Comparison of ENCODE assay signal across 19 mouse cellular contexts in the genomic region with DNA sequence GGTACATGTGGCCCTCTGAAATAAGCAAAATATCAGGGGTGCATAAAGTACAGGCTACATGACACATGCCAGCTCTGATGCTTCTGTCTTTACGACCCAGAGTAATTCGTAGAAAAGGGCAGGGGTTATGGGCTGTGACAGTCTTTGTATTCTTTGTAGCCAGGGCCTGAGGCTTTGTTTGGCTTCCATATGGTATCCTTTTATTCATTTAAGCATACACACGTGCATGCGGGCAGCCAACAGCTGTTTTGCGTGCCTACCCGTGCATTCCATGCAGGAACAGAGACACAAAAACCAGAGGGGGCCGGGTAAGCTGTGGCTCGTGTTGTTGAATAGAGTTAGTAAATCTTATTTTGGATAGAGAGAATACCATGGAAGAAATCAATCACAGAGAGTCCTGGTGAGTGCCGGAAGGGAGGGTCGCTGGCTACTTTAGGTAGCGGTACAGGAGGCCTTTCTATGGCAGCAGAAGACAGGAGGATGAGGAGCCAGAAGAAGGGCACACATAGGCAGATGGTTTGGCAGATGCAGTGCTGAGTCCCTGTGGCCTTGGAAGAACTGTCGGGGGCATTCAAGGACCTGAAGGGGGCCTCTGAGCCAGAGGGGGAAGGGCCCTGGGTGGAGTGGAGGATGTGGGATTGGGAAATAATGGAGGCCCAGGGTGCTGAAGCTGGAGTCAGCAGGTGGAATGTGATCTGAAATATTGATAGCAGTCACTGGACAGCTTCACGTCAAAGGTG. TPM values are rescaled to one million over a fixed set of nuclear protein-coding genes. Genes with fewer than 3 reads are reported as not detected.
DNase-seq lines count a peak whose midpoint lies in the region; ATAC-seq and TF ChIP-seq lines count a peak whose summit lies in the region.
"Had no signal": no experiment of that assay in that cellular context is flagged by ENCODE, and none has a peak within 500 bp of the region (broad histone marks: within the 10 kb centered on the region; RNA-seq: fewer than 3 reads in every experiment).

No protein-coding gene starts in this region.

- peaks cover 42% of the 10 kb centered on the region for H3K4me1 ChIP-seq in midbrain, embryonic 10.5 days
- H3K4me1 ChIP-seq in midbrain, postnatal 0 days (ENCODE audit: insufficient read depth, low read length) = no peaks in the 10 kb centered on the region; the same call in 1 of the 2 replicates
- H3K4me1 ChIP-seq in embryonic facial prominence, embryonic 14.5 days (ENCODE audit: control insufficient read depth, insufficient read depth, low read length) = no peaks in the 10 kb centered on the region
- peaks cover 22% of the 10 kb centered on the region for H3K4me1 ChIP-seq in hindbrain, embryonic 15.5 days (replicated peaks)
- H3K4me1 ChIP-seq in neural tube, embryonic 13.5 days (replicated peaks) = peaks cover 51% of the 10 kb centered on the region

- no peaks in the 10 kb centered on the region for H3K27me3 ChIP-seq in midbrain, embryonic 10.5 days (ENCODE audit: low read depth, poor library complexity, severe bottlenecking)
- no peaks in the 10 kb centered on the region for H3K27me3 ChIP-seq in midbrain, postnatal 0 days (ENCODE audit: insufficient read depth, low read length)
- H3K27me3 ChIP-seq in embryonic facial prominence, embryonic 14.5 days (replicated peaks; ENCODE audit: control insufficient read depth, insufficient read depth, low read length) = no peaks in the 10 kb centered on the region
- H3K27me3 ChIP-seq in hindbrain, embryonic 15.5 days = no peaks in the 10 kb centered on the region
- H3K27me3 ChIP-seq in neural tube, embryonic 13.5 days = peaks cover 8% of the 10 kb centered on the region; the same call in 1 of the 2 replicates

- H3K4me3 ChIP-seq in midbrain, embryonic 10.5 days = no peak overlapping the region
- no peak overlapping the region for H3K4me3 ChIP-seq in midbrain, postnatal 0 days (ENCODE audit: low read depth, low read length)
- no peak overlapping the region for H3K4me3 ChIP-seq in embryonic facial prominence, embryonic 14.5 days (ENCODE audit: low read depth, low read length)
- H3K4me3 ChIP-seq in hindbrain, embryonic 15.5 days = no peak overlapping the region
- no peak overlapping the region for H3K4me3 ChIP-seq in neural tube, embryonic 13.5 days
- H3K4me3 ChIP-seq: heart, embryonic 10.5 days; left cerebral cortex, adult 2 months had no signal

- intact Hi-C loops in left cerebral cortex, postnatal 4 days (cut with DNase I) = no loop called here

- no peak for TF ChIP-seq CTCF in midbrain, postnatal 0 days (IDR thresholded peaks at IDR 0.05)

- no peak for ATAC-seq in midbrain, postnatal 0 days (ENCODE audit: low FRiP score)
- no peak; the same call in 1 of the 2 replicates for ATAC-seq in embryonic facial prominence, embryonic 14.5 days (ENCODE audit: low read depth)
- no peak for ATAC-seq in hindbrain, embryonic 15.5 days (ENCODE audit: low FRiP score, low read depth)
- ATAC-seq in neural tube, embryonic 13.5 days (ENCODE audit: low read depth) = peak; percentile 54
- no peak for ATAC-seq in CD4-positive, CD25-positive, alpha-beta regulatory T cell, adult 4 months
- ATAC-seq: inflammation-experienced regulatory T-cells, adult 6 months had no signal

- no peaks in the 10 kb centered on the region for H3K36me3 ChIP-seq in midbrain, embryonic 10.5 days
- H3K36me3 ChIP-seq in midbrain, postnatal 0 days (ENCODE audit: insufficient read depth, low read length) = peaks cover 15% of the 10 kb centered on the region; the same call in 1 of the 2 replicates
- no peaks in the 10 kb centered on the region for H3K36me3 ChIP-seq in embryonic facial prominence, embryonic 14.5 days (ENCODE audit: control insufficient read depth, insufficient read depth, low read length)
- H3K36me3 ChIP-seq in hindbrain, embryonic 15.5 days = 0 out of 2 replicates have a peak, but pooled peaks cover 2% of the 10 kb centered on the region
- peaks cover 11% of the 10 kb centered on the region; the same call in 1 of the 2 replicates for H3K36me3 ChIP-seq in neural tube, embryonic 13.5 days

- H3K9me3 ChIP-seq in midbrain, embryonic 10.5 days (replicated peaks) = no peaks in the 10 kb centered on the region
- H3K9me3 ChIP-seq in midbrain, postnatal 0 days (ENCODE audit: low read length) = no peaks in the 10 kb centered on the region
- no peaks in the 10 kb centered on the region for H3K9me3 ChIP-seq in embryonic facial prominence, embryonic 14.5 days (ENCODE audit: control insufficient read depth, low read length)
- H3K9me3 ChIP-seq in hindbrain, embryonic 15.5 days = no peaks in the 10 kb centered on the region
- H3K9me3 ChIP-seq in neural tube, embryonic 13.5 days = no peaks in the 10 kb centered on the region
- H3K9me3 ChIP-seq: heart, embryonic 10.5 days had no signal

- no peak overlapping the region for H3K9ac ChIP-seq in midbrain, postnatal 0 days (replicated peaks; ENCODE audit: low read length, poor library complexity, severe bottlenecking)
- no peak overlapping the region for H3K9ac ChIP-seq in embryonic facial prominence, embryonic 14.5 days (ENCODE audit: low read depth, low read length)
- H3K9ac ChIP-seq in hindbrain, embryonic 15.5 days = no peak overlapping the region
- peak overlapping the region; percentile 35; the same call in 1 of the 2 replicates for H3K9ac ChIP-seq in neural tube, embryonic 13.5 days

- H3K27ac ChIP-seq in midbrain, embryonic 10.5 days (replicated peaks) = peak overlapping the region; percentile 70
- no peak overlapping the region for H3K27ac ChIP-seq in midbrain, postnatal 0 days (ENCODE audit: low read depth, low read length)
- no peak overlapping the region for H3K27ac ChIP-seq in embryonic facial prominence, embryonic 14.5 days (replicated peaks; ENCODE audit: low read depth, low read length)
- H3K27ac ChIP-seq in hindbrain, embryonic 15.5 days (replicated peaks) = peak overlapping the region; percentile 21; the same call in 1 of the 2 replicates
- peak overlapping the region; percentile 71 for H3K27ac ChIP-seq in neural tube, embryonic 13.5 days (replicated peaks)
- H3K27ac ChIP-seq: left cerebral cortex, adult 2 months; stomach, postnatal 0 days had no signal

- no peak for DNase-seq in midbrain, embryonic 10.5 days (ENCODE audit: low spot score)
- no peak for DNase-seq in midbrain, postnatal 0 days (ENCODE audit: low spot score)
- peak; percentile 64 for DNase-seq in embryonic facial prominence, embryonic 14.5 days (ENCODE audit: low spot score)
- DNase-seq in gastrocnemius, postnatal 10 days = no peak
- no peak for DNase-seq in left cerebral cortex, postnatal 4 days
- DNase-seq: cerebellum, adult 9-10 months; heart, postnatal 10 days; kidney, adult 8-10 months; kidney, postnatal 25 days; lung, postnatal 36 days; thymus, postnatal 25 days had no signal

- 67% methylated on average over 13 of the region's 13 CpGs for WGBS in midbrain, embryonic 10.5 days
- 25% methylated on average over 13 of the region's 13 CpGs for WGBS in midbrain, postnatal 0 days
- WGBS in embryonic facial prominence, embryonic 14.5 days = 50% methylated on average over 13 of the region's 13 CpGs
- 18% methylated on average over 13 of the region's 13 CpGs for WGBS in hindbrain, embryonic 15.5 days
- WGBS in neural tube, embryonic 13.5 days = 19% methylated on average over 13 of the region's 13 CpGs

- no peak overlapping the region for H3K4me2 ChIP-seq in midbrain, postnatal 0 days (ENCODE audit: low read depth, low read length, poor library complexity, severe bottlenecking)
- no peak overlapping the region for H3K4me2 ChIP-seq in embryonic facial prominence, embryonic 14.5 days (ENCODE audit: low read depth, low read length)
- H3K4me2 ChIP-seq in hindbrain, embryonic 15.5 days = no peak overlapping the region
- no peak overlapping the region for H3K4me2 ChIP-seq in neural tube, embryonic 13.5 days

RNA-seq across cellular contexts. Expression of gene Hcn4, which starts 26.5 kb away (rescaled TPM):
- polyA plus RNA-seq in midbrain, embryonic 10.5 days (2016; fragmentation: Nextera tagmentation; extraction: Ambion mirVana) = 0.42 and 0.65 TPM in 2 replicates
- total RNA-seq in midbrain, postnatal 0 days (2014; rRNA removed) = 34.6 and 42.3 TPM in 2 replicates
- 3.8 and 4.1 TPM in 2 replicates for polyA plus RNA-seq in midbrain, postnatal 0 days (2015; fragmentation: Nextera tagmentation; extraction: Ambion mirVana)
- 0.26 and 0.42 TPM in 2 replicates for polyA plus RNA-seq in embryonic facial prominence, embryonic 14.5 days (2014; fragmentation: Nextera tagmentation; extraction: Ambion mirVana)
- 3.8 and 4.3 TPM in 2 replicates for polyA plus RNA-seq in hindbrain, embryonic 15.5 days (2015; fragmentation: Nextera tagmentation; extraction: Ambion mirVana)
- polyA plus RNA-seq in neural tube, embryonic 13.5 days (2015; fragmentation: Nextera tagmentation; extraction: Ambion mirVana) = 2.6 and 3.0 TPM in 2 replicates
- not detected for polyA plus RNA-seq in CD4-positive, CD25-positive, alpha-beta regulatory T cell, adult 4 months (2017; shearing (Covaris generic))
- under 1 TPM; 0.43 to 0.45 TPM for total RNA-seq in gastrocnemius, postnatal 10 days (2021)
- total RNA-seq in left cerebral cortex, postnatal 4 days (2021) = 10 to 100 TPM; 36.7 to 37.3 TPM
- polyA plus RNA-seq: inflammation-experienced regulatory T-cells, adult 6 months; liver, embryonic 16.5 days had no signal

Comparison
In these comparisons a context has a peak if more than half of its experiments do, and no peak if none do; other contexts are left out.
1. H3K27ac ChIP-seq: peak in midbrain, embryonic 10.5 days (single experiment), hindbrain, embryonic 15.5 days (single experiment) and neural tube, embryonic 13.5 days (single experiment); none in midbrain, postnatal 0 days (single experiment) and embryonic facial prominence, embryonic 14.5 days (single experiment).